ENCODE assay signal across 12 mouse cellular contexts in the genomic region with DNA sequence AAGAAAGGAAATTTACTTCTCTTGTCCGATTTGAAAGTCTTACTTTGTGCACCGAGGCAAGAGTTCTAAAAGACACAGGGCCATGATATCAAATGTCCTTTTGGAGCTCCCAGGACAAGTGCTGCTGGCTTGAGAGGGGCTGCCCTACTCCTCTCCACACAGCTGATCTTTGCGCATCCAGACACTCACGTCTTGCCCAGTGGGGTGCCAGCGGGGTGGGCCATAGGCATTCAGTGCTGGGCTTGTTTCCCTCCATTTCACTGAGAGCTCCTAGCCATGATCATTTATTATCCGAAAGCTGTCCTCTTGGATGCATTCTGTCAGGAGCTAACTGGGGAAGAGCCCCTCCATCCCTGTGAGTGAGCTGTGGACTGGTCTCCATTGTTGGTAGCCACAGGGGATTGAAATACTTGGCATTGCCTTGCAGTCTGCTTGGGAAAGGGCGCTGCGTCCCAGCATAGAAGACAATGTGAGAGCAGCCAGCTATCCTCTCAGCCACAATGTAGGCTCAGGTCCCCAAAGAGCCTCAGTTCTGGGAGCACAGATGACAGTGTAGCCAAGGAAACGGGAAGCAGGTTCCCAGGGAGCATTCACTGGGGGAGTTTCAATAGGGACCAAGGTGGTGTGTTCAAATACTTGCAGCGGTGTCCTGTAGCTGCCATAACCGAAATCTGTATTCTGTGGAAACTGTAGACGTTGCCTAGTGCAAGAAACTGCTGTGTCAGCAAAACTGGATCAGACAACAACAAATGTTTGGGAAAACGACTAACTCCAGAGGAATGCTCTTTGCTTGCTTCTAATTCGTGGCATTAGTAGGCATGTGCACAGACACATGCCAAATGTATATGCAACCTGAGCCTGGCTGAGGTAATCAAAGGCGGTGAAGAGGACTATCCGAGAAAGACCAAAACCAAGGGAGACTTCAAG.
DNase-seq lines count a peak whose midpoint lies in the region; ATAC-seq and TF ChIP-seq lines count a peak whose summit lies in the region.
"Had no signal": no experiment of that assay in that cellular context is flagged by ENCODE, and none has a peak within 500 bp of the region (broad histone marks: within the 10 kb centered on the region; RNA-seq: fewer than 3 reads in every experiment).

No protein-coding gene starts in this region.

- 0 out of 2 replicates have a peak, but pooled peaks have one; percentile 23 for ATAC-seq in forebrain, embryonic 15.5 days (replicated peaks)
- peak; percentile 54; the same call in 1 of the 2 replicates for ATAC-seq in midbrain, embryonic 12.5 days (ENCODE audit: low FRiP score, low read depth)

- H3K36me3 ChIP-seq in ES-E14 (ENCODE audit: control insufficient read depth, insufficient read depth, low read length, poor library complexity, severe bottlenecking): no peaks in the 10 kb centered on the region
- H3K36me3 ChIP-seq in forebrain, embryonic 15.5 days: no peaks in the 10 kb centered on the region
- H3K36me3 ChIP-seq in midbrain, embryonic 12.5 days: no peaks in the 10 kb centered on the region

- no peak overlapping the region for H3K27ac ChIP-seq in ES-E14 (ENCODE audit: insufficient read depth, low read depth, low read length, poor library complexity, severe bottlenecking)
- H3K27ac ChIP-seq in forebrain, embryonic 15.5 days (replicated peaks): no peak overlapping the region
- H3K27ac ChIP-seq in midbrain, embryonic 12.5 days (replicated peaks): 0 out of 2 replicates have a peak overlapping the region, but pooled peaks have one; percentile 21
- H3K27ac ChIP-seq: kidney, postnatal 0 days had no signal

- H3K4me2 ChIP-seq in forebrain, embryonic 15.5 days (replicated peaks): no peak overlapping the region
- no peak overlapping the region for H3K4me2 ChIP-seq in midbrain, embryonic 12.5 days (replicated peaks)
- H3K4me2 ChIP-seq: lung, embryonic 14.5 days had no signal

- in situ Hi-C loops in ES-E14 (cut with MboI; ENCODE audit: low sequenced_read_pairs in 2 of 2, unreplicated experiment in 2 of 2): no loop called here

- H3K4me1 ChIP-seq in ES-E14 (ENCODE audit: control insufficient read depth in 2 of 2, insufficient read depth in 2 of 2, low read length in 2 of 2, poor library complexity in 1 of 2): no peaks in the 10 kb centered on the region
- H3K4me1 ChIP-seq in forebrain, embryonic 15.5 days: no peaks in the 10 kb centered on the region
- peaks cover 7% of the 10 kb centered on the region; the same call in 1 of the 2 replicates for H3K4me1 ChIP-seq in midbrain, embryonic 12.5 days

- H3K4me3 ChIP-seq in ES-E14 (ENCODE audit: insufficient read depth in 1 of 2, low read depth in 1 of 2, low read length in 2 of 2, poor library complexity in 1 of 2, severe bottlenecking in 1 of 2): no peak overlapping the region
- H3K4me3 ChIP-seq in forebrain, embryonic 15.5 days: no peak overlapping the region
- H3K4me3 ChIP-seq in midbrain, embryonic 12.5 days: no peak overlapping the region

- no peaks in the 10 kb centered on the region for H3K27me3 ChIP-seq in forebrain, embryonic 15.5 days
- no peaks in the 10 kb centered on the region for H3K27me3 ChIP-seq in midbrain, embryonic 12.5 days

- H3K9me3 ChIP-seq in ES-E14 (ENCODE audit: control insufficient read depth, insufficient read depth, low read depth, low read length): no peaks in the 10 kb centered on the region
- H3K9me3 ChIP-seq in forebrain, embryonic 15.5 days: no peaks in the 10 kb centered on the region
- no peaks in the 10 kb centered on the region for H3K9me3 ChIP-seq in midbrain, embryonic 12.5 days

- H3K9ac ChIP-seq in ES-E14 (ENCODE audit: insufficient read depth, low read depth, low read length, poor library complexity, severe bottlenecking): no peak overlapping the region
- no peak overlapping the region for H3K9ac ChIP-seq in forebrain, embryonic 15.5 days (replicated peaks)
- no peak overlapping the region for H3K9ac ChIP-seq in midbrain, embryonic 12.5 days (replicated peaks)
- H3K9ac ChIP-seq: lung, embryonic 14.5 days had no signal

- DNase-seq in ES-E14 (ENCODE audit: low read depth, low spot score) (no peak), liver (no peak)
- peak; percentile 37 for DNase-seq in cerebellum, adult 11-12 months
- DNase-seq in thymus, postnatal 25 days: no peak
- no peak for DNase-seq in urinary bladder, postnatal 10 days (ENCODE audit: low spot score)
- no peak for DNase-seq in kidney, adult 8-10 months
- DNase-seq: heart, postnatal 4 days; lung, embryonic 14.5 days; right cerebral cortex, adult 18-20 months had no signal

- 47% methylated on average over 16 of the region's 16 CpGs for WGBS in forebrain, embryonic 15.5 days
- WGBS in midbrain, embryonic 12.5 days: 54% methylated on average over 16 of the region's 16 CpGs

TF ChIP-seq in ES-E14, 5 proteins besides CTCF, POLR2A, EP300 and RAD21:
- TF ChIP-seq MAFK (IDR thresholded peaks at IDR 0.05; ENCODE audit: insufficient read depth, low read depth, low read length): peak; percentile 98
- TF ChIP-seq ZNF384 (IDR thresholded peaks at IDR 0.05; ENCODE audit: low read depth, low read length): no peak
